Mouse (Mus musculus) splenic B cell, adult 2 months (primary cell): Measurements from ENCODE around the gene Icam2.
"Not testable (repeated sequence)": the region's sequence is repeated elsewhere in the genome, so short reads cannot be mapped to it uniquely, and the experiment has no call there.

Experiments used
- DNase-seq: peaks from one replicate; pipeline ENCODE4 v3.0.0-alpha.2; 2011; ENCODE audit warnings: low read depth, low spot score
- H3K27me3 ChIP-seq: 2 replicates; pipeline ENCODE4 v1.6.1; 2012; ENCODE audit warnings: mild to moderate bottlenecking, low read length, moderate library complexity, mixed read lengths; ENCODE audit not compliant: control insufficient read depth, poor library complexity, insufficient read depth, severe bottlenecking
- H3K36me3 ChIP-seq: 2 replicates; pipeline ENCODE4 v1.6.1; 2012; ENCODE audit warnings: mild to moderate bottlenecking, low read length, moderate library complexity, mixed read lengths; ENCODE audit not compliant: control insufficient read depth, poor library complexity, insufficient read depth, severe bottlenecking

Icam2 gene

GRCm38 (mm10) chr11:106410507-106410906 is 22.6 kb upstream of the Icam2 start:
- DNase-seq = no peak
- H3K36me3 ChIP-seq = peaks cover 2% of the 10 kb centered on the region
- H3K27me3 ChIP-seq = no peaks in the 10 kb centered on the region

- peaks cover 2% of the 10 kb centered on the region for H3K36me3 ChIP-seq
- DNase-seq = no peak
- no peaks in the 10 kb centered on the region for H3K27me3 ChIP-seq
These were observed 22.1 kb upstream of the Icam2 start for GRCm38 (mm10) chr11:106410011-106410410.

GRCm38 (mm10) chr11:106398481-106398880 is 10.6 kb upstream of the Icam2 start:
- DNase-seq = no peak
- no peaks in the 10 kb centered on the region for H3K27me3 ChIP-seq
- H3K36me3 ChIP-seq = peaks cover 4% of the 10 kb centered on the region; the same call in 1 of the 2 replicates

DNA sequence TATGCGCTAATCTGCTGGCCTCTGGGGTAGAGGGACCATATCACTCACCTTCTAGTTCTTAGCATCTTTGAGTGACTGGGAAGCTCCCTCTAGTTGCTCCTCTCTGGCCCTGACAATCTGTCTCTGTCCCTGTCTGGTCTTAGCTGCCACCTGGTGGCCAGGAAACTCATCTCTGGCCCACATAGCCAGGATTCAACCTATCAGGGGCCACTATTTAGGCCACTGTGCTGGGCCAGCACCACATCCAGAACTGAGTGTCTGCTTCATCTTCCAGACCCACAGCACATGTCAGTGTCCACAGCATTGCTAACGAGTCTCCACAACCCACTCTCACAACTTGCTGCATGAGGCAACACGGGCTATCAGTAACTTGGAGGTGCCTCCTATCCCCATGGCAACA is 9.8 kb upstream of the Icam2 start:
- Histone ChIP-seq H3K27me3 (no peaks in the 10 kb centered on the region), H3K36me3 (no peaks in the 10 kb centered on the region)
- DNase-seq = peak; percentile 61

- DNase-seq, H3K36me3 ChIP-seq, H3K27me3 ChIP-seq: not testable (repeated sequence)
These were observed 6.2 kb upstream of the Icam2 start for GRCm38 (mm10) chr11:106394055-106394454.

GRCm38 (mm10) chr11:106393331-106393616 is 5.4 kb upstream of the Icam2 start:
- no peaks in the 10 kb centered on the region for H3K36me3 ChIP-seq

GRCm38 (mm10) chr11:106392597-106393330 is 4.9 kb upstream of the Icam2 start:
- Histone ChIP-seq H3K36me3 (no peaks in the 10 kb centered on the region), H3K27me3 (no peaks in the 10 kb centered on the region)
- no peak for DNase-seq

More at GRCm38 (mm10) chr11:106393331-106393616, 5.4 kb upstream of the Icam2 start:
- DNase-seq = no peak
- H3K27me3 ChIP-seq = no peaks in the 10 kb centered on the region

- H3K27me3 ChIP-seq = no peaks in the 10 kb centered on the region
- DNase-seq = peak; percentile 93
- H3K36me3 ChIP-seq = no peaks in the 10 kb centered on the region
These were observed 3.8 kb upstream of the Icam2 start for GRCm38 (mm10) chr11:106391546-106392188.

DNA sequence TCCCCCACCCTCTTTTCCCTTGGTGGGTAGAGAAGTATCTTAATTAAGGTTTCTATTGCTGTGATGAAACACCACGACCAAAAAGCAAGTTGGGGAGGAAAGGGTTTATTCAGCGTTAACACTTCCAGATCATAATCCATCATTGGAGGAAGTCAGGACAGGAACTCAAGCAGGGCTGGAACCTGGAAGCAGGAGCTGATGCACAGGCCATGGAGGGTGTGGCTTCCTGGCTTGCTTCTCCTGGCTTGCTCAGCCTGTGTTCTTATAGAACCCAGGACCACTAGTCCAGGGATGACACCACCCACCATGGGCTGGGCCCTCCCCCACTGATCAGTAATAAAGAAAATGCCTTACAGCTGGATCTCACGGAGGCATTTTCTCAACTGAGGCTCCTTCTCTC is 2.9 kb upstream of the Icam2 start:
- H3K36me3 ChIP-seq = no peaks in the 10 kb centered on the region
- DNase-seq = no peak
- no peaks in the 10 kb centered on the region for H3K27me3 ChIP-seq

DNA sequence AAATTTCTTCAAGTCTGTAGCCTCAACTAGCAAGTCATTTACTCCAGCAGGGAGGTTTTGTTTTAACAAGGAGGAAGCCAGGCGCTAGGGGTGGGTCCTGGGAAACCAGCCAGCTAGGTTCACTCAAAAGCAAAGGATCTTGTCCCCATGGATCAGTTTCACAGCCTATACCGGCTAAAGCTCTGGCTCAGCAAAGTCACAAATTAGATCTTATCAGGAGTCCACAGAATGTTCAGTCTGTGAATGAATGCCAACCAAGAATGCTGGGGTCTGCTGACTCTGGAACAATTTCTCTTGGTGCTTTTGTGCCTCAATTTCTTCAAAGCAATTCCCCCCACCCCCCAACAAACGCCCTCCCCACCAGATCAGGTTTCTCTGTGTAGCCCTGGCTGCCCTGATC is 1.7 kb upstream of the Icam2 start:
- Histone ChIP-seq H3K27me3 (no peaks in the 10 kb centered on the region), H3K36me3 (no peaks in the 10 kb centered on the region)
- no peak for DNase-seq

DNA sequence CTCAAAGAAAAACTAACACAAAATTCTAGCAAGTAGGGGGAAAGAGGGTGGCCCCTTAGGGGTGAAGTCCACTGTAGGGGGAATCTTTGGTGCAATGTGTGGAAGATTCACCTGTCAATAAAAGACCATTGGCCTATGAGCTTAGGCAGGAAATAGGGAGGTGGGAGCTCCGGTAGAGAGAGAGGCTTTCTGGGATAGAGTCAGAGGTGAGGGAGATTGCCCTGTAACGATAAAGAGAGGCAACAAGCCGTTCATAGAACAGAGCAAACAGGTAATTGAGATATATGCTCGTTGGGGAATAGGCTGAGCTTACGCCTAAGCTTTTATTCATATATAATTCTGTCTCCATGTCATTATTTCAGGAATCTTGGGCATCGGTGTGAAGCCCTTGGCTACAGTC is 855 bp downstream of the Icam2 start:
- DNase-seq = peak; percentile 60
- Histone ChIP-seq H3K36me3 (no peaks in the 10 kb centered on the region; the same call in none of the 2 replicates), H3K27me3 (no peaks in the 10 kb centered on the region)

DNA sequence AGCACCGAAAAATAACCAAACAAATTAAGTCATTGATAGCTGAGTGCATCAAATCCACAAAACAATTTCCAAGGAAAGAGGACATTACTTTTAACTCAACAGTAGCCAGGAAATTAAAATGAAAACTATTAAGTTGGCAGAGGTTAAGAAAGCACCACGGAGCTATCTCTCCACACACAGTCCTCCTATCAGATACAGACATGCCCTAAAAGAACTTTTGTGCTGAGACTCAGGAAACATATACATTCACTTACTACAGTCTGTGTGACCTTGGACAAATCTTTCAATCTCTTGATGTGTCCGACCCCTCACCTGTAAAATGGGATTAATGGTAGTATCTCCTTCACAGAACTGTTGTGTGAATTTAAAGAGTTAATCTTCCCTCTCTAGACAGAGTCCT is 1.5 kb downstream of the Icam2 start:
- no peaks in the 10 kb centered on the region; the same call in none of the 2 replicates for H3K36me3 ChIP-seq
- H3K27me3 ChIP-seq = no peaks in the 10 kb centered on the region
- DNase-seq = no peak

DNA sequence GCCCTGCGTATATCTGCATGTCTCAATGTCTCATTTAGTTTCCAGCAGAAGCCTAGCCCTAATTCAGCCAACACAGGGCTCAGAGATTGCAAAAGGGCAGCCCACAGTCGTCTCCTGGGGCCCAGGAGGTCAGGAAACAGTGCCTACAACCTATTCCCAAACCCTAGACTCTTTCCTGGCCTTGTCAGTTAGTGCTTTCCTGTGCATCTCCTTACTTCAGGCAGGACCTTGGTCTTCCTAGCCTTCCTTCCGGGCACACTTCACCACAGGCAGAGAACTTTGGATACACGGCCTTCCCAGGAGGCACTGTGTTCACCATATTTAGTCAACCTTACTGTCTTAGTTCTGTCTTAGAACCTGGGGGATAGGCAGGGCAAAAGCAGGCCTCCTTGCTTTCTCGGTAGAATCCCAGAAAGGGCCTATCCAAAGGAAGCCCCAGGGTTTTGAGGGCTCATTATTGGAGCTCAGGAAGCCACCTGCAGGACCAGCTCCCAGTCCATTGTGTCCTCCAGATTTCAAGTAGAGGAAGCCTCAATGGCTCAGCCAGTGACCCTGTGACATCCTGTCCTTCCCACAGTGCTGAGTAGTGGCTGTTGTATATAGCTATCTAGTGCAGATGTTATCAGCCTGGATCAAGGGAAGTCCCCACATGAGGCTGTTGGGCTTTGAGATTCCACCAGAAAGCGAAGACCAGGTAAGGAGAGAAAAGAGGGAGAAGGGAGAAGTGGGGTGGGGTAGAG is 4.7 kb downstream of the Icam2 start:
- Histone ChIP-seq H3K36me3 (peaks cover 19% of the 10 kb centered on the region), H3K27me3 (no peaks in the 10 kb centered on the region)
- DNase-seq = no peak

GRCm38 (mm10) chr11:106382424-106382823 is 5.5 kb downstream of the Icam2 start:
- DNase-seq = no peak
- peaks cover 25% of the 10 kb centered on the region for H3K36me3 ChIP-seq
- no peaks in the 10 kb centered on the region for H3K27me3 ChIP-seq

- peaks cover 30% of the 10 kb centered on the region for H3K36me3 ChIP-seq
- no peak for DNase-seq
- no peaks in the 10 kb centered on the region for H3K27me3 ChIP-seq
These were observed 6.0 kb downstream of the Icam2 start for GRCm38 (mm10) chr11:106381883-106382282.
